Mouse (Mus musculus) spleen, embryonic (tissue): Measurements from ENCODE around the gene Lmod2.

Experiments used
- CTCF ChIA-PET: fragments of 350-600 bp; sonication (Branson Sonifier 250); formaldehyde crosslinking; loops from one replicate; lab custom pipeline; 2022; lab: Charles Lee

Lmod2 gene

GRCm38 (mm10) chr6:24642161-24642560 is 44.6 kb downstream of the Lmod2 start:
- CTCF ChIA-PET, result no interaction called here

- CTCF ChIA-PET, result no interaction called here
Observed at GRCm38 (mm10) chr6:24642960-24643359, 45.4 kb downstream of the Lmod2 start.

GRCm38 (mm10) chr6:24645346-24646053 is 47.9 kb downstream of the Lmod2 start:
- CTCF ChIA-PET, result interaction anchor here (0.6 kb wide), 1 partner anchor 1148 kb away, joined by 3 read pairs; no protein-coding TSS in a partner anchor

- CTCF ChIA-PET, result no interaction called here
Observed at GRCm38 (mm10) chr6:24647103-24647691, 49.6 kb downstream of the Lmod2 start.

- CTCF ChIA-PET, result no interaction called here
Observed at GRCm38 (mm10) chr6:24648403-24648802, 50.8 kb downstream of the Lmod2 start.

GRCm38 (mm10) chr6:24650719-24651118 is 53.2 kb downstream of the Lmod2 start:
- CTCF ChIA-PET, result no interaction called here

GRCm38 (mm10) chr6:24651538-24651937 is 54.0 kb downstream of the Lmod2 start:
- CTCF ChIA-PET, result no interaction called here
